Mouse (Mus musculus): ENCODE results near the gene Ros1. TPM values are rescaled to one million over a fixed set of nuclear protein-coding genes. Genes with fewer than 3 reads are reported as not detected.

The Ros1 gene
- polyA plus RNA-seq, 1 experiment from 2014 or later, result not detected

DNA sequence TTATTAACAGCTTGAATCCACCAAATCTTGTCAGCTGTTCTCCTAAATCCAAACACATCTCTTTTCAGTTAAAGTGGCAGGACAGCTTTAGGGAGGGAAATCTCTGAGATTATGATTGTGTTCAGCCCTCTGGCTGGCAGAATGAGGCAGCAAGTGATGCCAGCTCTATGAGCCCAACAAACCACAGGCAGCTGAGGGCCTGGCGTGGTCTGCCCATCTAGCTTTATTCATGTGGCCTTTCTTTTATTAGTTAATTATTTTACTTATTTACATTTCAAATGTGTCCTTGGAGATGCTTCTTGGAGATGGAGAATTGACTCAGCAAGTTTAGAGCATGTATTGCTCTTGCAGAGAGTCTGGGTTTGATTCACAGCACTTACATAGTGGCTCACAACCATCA lies 176.6 kb downstream of the Ros1 start:
- DNase-seq (ENCODE audit: low spot score), result no peak
- no peaks in the 10 kb centered on the region for H3K9me3 ChIP-seq (ENCODE audit: control insufficient read depth, low read length)

More for the DNA sequence above, 176.6 kb downstream of the Ros1 start:
- no peak for ATAC-seq (ENCODE audit: low FRiP score)
- Histone ChIP-seq H3K27me3 (ENCODE audit: control insufficient read depth, insufficient read depth, low read length) (peaks cover 38% of the 10 kb centered on the region), H3K4me2 (replicated peaks) (no peak overlapping the region), H3K4me3 (replicated peaks; ENCODE audit: low read length) (no peak overlapping the region), H3K36me3 (replicated peaks; ENCODE audit: control insufficient read depth, insufficient read depth) (no peaks in the 10 kb centered on the region), H3K4me1 (replicated peaks; ENCODE audit: control insufficient read depth, insufficient read depth, low read length) (peaks cover 9% of the 10 kb centered on the region; the same call in 1 of the 2 replicates), H3K27ac (no peak overlapping the region), H3K9ac (no peak overlapping the region)
- WGBS, result 50% methylated on average over 1 of the region's 1 CpGs

Small RNA genes lying within 50 kb of the gene (microRNA-seq; reads per million reads assigned to microRNA genes)
- gene Gm24084, result not detected

Other genes starting within 250 kb of the Ros1 start
- 0.20 TPM in 1 of 2 replicates, not detected in the other for gene Vgll2, start 172.7 kb downstream of the Ros1 start, polyA plus RNA-seq (2014; fragmentation: Nextera tagmentation; extraction: Ambion mirVana)
- gene Dcbld1, start 38.4 kb upstream of the Ros1 start, polyA plus RNA-seq (2014; fragmentation: Nextera tagmentation; extraction: Ambion mirVana), result 21.8 and 23.6 TPM in 2 replicates
- gene Gm26741, start 163.5 kb upstream of the Ros1 start, polyA plus RNA-seq (2014; fragmentation: Nextera tagmentation; extraction: Ambion mirVana), result not detected in 2 replicates
- 26.1 and 27.4 TPM in 2 replicates for gene Gopc, start 186.9 kb upstream of the Ros1 start, polyA plus RNA-seq (2014; fragmentation: Nextera tagmentation; extraction: Ambion mirVana)
- not detected in 2 replicates for gene Nepn, start 193.7 kb upstream of the Ros1 start, polyA plus RNA-seq (2014; fragmentation: Nextera tagmentation; extraction: Ambion mirVana)
- 24.8 and 25.1 TPM in 2 replicates for gene Nus1, start 222.3 kb upstream of the Ros1 start, polyA plus RNA-seq (2014; fragmentation: Nextera tagmentation; extraction: Ambion mirVana)